Mouse (Mus musculus) right cerebral cortex, postnatal 14 days (tissue): Measurements from ENCODE around the gene Pdcd2.
"Not testable (repeated sequence)": the region's sequence is repeated elsewhere in the genome, so short reads cannot be mapped to it uniquely, and the experiment has no call there.

Experiments
- DNase-seq: peaks from one replicate; pipeline ENCODE4 v3.0.0; 2022

Gene Pdcd2

DNA sequence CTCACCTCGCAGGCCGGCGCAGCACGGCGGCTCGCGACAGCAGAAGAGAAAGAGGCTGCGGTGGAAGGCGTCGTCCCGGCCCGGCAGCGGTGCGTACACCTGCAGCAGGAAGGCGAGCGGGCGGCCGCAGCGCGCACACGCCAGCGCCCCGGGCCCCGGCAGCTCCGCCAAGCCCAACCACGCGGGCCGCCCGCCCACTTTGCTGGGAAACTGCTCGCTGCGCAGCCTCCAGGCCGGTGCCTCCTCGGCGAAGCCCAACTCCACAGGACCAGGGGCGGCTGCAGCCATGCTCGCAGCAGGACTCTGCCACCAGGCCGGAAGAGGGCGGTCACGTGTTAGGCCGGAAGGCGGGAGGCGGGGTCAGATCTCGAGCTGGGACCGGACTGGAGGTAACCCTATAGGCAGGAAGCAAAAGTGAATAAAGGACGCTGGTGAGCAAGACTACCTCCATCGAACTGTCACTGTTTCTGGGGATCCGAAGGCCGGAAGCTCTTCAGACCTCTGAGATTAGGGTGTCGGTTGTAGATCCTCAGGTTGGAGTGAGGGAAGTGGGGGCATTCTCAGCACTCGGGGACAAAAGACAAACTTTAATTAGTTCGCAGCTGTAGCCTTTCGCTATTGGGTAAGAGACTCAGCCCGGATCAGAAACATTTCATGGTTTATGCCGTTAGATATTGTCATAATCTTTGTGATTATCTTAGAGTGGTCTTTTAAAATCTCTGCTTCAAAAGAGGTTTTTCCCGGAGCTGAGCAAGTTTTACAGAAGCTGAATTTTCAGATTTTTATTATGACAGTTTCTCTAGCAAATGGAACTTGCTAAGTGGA lies at the start of gene Pdcd2:
Gene Pdcd2, minus strand, starts transcription at position 316 of the 825 bp plus-strand sequence.
- peak; percentile 86 for DNase-seq

DNA sequence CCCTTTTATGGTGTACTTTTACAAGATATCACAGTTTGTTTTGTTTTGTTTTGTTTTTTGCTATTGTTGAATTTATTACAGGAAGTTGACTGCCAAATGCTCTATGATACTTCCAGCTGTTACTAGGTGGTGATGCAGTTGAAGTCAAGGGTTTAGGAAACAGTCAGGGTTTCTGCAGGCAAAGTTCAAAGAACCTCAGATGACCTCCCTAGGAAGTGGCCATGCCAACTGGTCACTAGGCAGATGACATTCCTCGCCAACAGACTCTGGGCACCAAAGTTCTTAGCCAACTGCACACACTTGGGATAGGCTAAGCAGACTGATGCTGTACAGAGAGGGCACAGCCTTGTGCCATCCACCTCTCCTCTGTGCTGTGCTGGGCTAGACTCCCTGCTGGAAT lies 48.0 kb upstream of the Pdcd2 start:
- no peak for DNase-seq

DNA sequence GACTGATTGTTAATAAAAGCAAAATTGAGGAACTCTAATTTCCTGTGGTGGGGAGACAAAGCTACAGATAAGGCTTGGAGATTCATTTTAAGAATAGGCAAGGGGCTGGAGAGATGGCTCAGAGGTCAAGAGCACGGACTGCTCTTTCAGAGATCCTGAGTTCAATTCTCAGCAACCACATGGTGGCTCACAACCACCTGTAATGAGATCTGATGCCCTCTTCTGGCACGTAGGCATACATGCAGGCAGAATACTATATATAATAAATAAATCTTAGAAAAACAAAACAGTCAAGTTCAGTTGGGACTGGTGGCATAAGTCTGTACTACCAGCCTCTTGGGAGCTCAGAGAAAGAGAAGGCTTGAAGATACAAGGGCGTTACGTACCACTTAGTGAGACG lies 39.8 kb upstream of the Pdcd2 start:
- DNase-seq: no peak

DNA sequence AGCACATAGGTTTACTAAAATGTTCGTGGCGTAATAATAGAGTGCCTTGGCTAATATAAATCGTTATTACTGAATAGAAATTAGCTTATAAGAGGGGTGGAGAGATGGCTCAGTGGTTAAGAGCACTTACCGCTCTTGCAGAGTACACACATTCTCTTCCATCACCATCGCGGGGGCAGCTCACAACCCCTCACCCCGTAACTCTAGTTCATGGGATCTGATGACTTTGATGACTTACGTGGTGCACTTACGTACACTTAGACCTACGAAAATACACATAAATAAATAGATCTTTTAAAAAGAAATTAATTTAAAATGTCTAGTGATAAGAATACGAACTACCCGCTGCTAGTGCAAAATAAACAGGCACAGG lies 37.8 kb upstream of the Pdcd2 start:
- no peak for DNase-seq

DNA sequence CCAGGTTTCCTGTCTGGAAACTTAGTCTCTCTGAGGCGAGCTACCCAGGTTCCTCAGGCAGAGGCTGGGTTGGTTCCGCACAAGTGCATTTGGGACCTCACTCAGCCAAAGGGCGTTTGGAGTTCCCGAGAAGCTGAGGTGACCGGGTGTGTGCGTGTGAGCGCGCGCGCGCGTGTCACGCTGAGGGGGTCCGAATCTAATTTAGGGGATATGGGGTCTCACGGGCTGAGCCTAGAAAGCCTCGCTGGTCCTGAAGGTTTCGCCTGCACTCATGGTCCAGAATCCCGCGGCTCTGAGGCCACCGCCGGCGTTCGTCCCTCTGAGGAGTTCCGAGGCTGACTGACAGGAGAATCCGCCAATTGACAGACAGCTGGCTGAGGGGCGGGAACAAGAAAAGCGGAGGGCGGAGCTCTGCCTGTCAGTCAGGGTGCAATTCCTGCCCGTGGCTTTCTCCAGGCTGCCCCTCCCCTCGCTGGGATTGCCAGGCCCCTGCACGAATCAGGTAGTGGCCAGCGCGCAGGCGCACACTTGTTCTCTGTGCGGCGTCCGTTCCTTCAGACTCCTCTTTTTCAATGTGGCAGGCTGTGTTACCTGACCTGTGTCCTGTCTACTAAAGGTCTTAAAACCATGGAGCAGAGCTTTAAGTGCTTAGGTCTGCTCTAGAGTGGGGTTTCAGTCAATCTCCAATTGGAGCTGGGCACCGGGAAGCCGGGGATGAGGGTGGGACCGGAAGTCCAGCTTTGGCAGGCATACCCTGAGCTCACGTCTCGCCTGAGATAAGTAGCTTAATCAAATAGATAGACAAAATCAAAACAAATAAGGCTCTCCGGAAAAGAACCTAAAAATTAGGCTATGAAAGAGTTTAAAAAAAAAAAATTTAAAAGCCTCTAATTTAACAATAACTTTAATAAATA lies 37.2 kb upstream of the Pdcd2 start, which contains the start of gene Prdm9:
Gene Prdm9, minus strand, starts transcription at position 341 of the 914 bp plus-strand sequence.
- DNase-seq: peak; percentile 98

DNA sequence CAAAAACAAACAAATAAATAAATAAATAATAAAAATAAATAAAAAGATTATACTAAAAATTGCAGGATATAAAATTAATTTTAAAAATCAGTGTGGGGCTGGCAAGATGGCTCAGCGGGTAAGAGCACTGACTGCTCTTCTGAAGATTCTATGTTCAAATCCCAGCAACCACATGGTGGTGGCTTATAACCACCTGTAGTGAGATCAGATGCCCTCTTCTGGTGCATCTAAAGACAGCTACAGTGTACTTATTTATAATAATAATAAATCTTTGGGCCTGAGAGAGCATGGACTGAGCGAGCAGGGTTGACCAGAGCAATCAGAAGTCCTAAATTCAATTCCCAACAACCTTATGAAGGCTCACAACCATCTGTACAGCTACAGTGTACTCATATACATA lies 32.8 kb upstream of the Pdcd2 start:
- DNase-seq: no peak

DNA sequence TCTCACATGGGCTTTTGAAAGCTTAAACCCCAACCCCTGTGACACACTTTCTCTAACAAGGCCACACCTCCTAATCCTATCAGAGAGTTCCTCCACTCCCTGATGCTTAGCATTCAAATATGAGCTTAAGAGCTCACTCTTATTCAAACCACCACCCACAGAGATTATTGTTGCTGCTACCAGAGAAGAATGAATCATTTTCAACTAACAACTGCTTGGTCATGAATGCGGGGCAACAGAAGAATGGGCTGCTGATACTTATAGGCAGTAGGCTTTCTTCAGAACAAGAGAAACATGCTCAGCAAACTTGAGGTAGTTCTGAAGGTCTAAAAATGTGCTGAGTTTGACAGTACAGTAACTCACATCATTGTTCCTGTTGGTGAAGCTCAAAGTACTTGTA lies 22.6 kb upstream of the Pdcd2 start:
- DNase-seq: no peak

DNA sequence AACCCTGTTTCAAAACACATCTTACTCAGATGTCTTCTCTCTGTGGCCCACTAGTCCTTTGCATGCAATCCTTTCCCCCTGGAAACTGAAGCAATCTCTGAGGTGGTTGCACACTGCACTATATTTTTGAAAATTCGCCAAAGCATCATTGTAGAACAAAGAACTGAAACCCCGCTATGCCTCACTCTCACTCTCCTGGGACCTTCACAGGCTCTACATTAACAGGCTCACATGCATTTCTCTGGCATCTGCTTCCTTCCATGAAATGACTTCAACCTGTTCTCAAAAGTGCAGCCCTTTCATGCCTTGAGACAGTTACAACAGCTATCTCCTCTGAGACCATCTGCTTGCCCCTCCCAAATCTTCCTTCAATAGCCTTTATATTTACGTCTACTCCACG lies 19.3 kb upstream of the Pdcd2 start:
- no peak for DNase-seq

DNA sequence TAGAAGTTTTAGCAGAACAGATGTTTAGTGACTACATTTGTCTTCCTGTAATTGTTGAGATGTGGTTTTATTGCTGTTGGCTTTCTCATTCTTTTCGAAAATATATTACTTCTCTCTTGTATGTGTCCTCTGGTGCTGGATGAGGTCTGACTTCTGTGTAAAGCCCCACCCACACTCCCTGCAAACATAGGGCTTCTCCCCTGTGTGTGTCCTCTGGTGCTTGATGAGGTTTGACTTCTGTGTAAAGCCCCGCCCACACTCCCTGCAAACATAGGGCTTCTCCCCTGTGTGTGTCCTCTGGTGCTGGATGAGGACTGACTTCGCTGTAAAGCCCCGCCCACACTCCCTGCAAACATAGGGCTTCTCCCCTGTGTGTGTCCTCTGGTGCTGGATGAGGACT lies 16.8 kb upstream of the Pdcd2 start:
- not testable (repeated sequence) for DNase-seq

DNA sequence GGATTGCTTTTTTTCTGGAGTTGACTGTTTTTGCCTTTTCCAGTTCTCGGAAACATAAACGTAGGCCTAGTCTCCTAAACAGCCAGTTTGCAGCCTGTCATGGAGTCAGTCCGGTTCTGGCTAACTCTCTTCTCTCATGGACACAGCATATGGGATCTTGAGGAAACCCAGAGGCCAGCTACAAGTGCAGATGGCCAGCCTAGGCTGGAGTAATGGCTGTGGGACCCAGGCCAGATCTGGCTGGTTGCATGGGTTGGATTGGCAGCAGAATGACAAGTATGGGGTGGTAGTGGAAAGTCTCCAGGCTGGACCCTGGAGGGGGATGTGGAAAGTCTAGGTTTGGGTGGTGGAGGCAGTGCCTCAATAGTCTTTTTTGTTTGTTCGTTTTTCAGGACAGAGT lies 13.2 kb upstream of the Pdcd2 start:
- DNase-seq: no peak

DNA sequence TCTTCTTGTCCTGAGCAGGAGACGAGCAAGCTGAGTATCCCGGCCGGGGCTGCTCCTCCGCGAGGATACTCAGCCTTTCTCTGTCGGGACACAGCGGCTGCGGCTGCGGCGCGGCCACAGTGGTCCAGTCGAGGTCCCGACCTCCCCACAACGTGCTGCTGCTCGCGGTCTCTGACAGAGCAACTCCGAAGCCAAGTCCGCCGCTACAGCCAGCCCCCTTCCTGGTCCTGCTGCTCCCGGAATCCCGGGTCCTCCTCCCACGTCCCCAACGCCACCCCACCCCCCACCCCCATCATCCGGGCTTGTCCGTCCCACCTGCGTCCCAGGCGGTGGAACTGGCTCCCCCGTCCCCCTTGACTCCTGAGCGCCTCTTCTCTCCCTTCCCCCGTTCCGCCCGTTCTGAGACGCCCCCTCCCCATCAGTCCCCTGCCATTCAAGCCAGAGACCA lies 9.4 kb upstream of the Pdcd2 start:
- no peak for DNase-seq

DNA sequence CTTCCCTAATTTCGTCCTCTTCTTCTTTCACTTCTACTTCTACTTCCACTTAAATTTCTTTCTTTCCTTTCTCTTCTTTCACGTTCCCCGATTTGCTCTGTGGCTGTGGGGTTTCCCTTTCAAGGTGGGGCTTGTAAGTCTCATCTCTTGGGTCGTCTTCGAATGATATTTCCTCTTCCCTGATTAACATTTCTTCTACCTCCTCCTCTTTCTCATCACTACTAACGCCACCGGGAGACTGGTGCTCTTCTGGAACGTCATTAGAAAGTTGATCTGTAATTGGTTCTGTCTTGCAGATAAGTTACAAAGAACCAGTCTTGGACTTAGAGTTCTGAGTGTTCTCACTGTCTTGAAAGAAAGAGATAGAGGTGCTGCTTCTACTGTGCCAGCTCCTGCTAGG lies 8.8 kb upstream of the Pdcd2 start:
- DNase-seq: no peak

DNA sequence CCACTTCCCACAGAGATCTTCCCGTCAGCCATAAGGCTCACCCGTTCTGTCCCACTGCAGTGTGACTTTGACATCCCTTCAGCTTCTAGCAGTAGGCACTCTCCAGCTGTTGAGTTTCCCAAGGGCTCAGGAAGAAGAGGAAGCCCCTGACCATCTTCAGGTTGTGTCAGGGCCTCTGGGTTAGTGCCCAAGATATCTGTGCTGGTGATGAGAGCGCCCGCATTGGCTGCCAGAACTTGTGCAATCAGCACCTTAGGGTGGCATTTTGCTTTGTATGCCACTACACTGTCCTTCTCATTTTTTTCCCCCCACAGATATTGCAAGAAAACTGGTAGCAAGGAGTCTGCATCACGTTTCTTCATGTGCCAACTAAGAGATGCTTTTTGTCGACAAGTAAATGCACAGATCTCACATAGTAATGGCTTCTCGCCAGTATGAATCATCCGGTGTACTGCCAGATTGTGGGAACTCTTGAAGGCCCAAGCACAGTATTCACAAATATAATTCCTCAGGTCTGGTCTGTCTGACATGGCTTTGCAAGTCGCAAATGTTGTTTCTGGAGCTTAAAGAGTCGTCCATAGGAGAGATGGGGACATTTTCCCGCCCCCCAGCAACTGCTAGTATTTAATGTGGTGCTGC lies 8.2 kb upstream of the Pdcd2 start:
- DNase-seq: no peak

DNA sequence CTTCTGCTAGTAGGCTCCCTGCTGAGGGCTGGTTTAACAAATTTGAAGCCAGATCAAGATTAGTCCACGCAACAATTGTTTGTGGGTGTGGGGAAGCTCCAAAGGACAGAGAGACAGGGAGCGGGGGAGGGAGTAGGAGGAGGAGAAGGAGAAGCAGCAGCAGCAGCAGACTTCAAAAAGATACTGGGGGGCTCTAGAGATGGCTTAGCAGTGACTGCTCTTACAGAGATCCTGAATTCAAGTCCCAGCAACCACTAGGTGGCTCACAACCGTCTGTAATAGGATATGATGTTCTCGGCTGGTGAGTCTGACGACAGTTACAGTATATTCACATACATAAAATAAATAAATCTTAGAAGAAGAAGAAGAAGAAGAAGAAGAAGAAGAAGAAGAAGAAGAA lies 3.0 kb upstream of the Pdcd2 start:
- peak; percentile 48 for DNase-seq

DNA sequence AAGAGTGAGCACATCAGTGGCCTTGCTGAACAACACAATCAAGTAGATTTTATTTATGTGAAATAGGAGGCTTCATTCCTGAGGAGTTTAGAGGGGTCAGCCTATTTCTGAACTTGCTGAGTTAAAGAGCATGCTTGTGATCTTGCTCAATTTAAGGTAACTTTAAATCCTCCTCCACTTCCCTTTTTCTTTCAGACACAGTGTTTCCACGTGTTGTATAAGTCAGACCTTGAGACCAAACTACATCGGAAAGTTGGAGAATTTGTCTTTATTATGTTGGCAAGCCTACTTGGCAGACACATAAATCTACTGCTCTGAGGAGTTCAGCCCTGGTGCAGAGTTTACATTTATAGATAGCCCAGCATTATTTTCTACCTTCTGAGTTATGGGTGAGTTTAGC lies 1.8 kb upstream of the Pdcd2 start:
- DNase-seq: no peak

DNA sequence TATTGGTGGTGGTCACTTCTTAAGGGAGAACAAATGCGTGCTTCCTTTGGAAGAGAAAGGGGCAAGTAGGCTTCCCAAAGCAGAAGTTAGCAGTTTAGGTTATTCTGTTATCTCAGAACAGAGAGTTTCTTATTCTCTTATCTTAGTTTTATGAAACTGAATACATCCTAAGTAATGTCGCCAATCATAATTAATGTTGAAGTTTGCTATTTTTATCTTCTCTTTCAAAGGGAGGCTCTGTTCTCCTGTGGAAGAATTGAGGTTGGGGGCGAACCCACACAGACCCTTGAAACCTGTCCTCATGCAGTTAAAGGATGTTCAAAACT lies 673 bp upstream of the Pdcd2 start:
- no peak for DNase-seq

DNA sequence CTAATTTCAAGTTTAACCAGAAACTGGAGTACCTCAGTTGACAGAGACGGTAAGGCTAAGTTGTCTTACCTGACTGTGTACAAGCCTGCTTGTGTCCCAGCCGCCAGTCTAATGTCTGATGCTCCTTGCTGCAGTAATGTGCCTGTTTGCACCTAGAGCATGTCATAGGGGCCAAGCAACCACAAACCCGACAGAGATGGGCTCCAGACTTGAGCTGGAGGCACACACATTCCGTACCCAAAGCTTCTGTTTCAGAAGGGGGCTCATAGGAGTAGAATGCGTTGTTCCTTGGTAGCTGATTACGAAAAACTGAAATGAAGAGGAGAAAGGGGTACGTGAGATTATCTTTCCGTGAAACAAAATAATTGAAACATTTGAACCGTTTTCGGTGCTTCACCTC lies 797 bp downstream of the Pdcd2 start:
- no peak for DNase-seq

DNA sequence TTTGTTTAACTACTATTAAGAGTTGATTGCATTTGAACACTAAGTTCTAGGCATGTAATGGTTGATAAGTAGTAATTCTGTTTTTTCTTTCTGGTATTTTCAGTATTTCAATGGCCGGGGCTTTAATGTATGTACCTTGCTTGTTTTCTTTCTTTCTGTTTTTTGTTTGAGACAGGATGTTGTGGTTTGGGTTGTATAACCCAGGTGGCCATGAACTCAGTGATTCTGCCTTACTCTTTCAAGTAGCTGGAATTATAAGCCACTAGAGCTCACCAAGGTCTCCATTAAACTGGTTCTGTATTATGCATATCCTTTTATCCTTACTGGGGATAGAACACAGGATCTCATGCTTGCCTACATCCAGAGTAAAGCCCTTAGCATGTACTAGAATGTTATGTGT lies 8.3 kb downstream of the Pdcd2 start:
- DNase-seq: no peak

DNA sequence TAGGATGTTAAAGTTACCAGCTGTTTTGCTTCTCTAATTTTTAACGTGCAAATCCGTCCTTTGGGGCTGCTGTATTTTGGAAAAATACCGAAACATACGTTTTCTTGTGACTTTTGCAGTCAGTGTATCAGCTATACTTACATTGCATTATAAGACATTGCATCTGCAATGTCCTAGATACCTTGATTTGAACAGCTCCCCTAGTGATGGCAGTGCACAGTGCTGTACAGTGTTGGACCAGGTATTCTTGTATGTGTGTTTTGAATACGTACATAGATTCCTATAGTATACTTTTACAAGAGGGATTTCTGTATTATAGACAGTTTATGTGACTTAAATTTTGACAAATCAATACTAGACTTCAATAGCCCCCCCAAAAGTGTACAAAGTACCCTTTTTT lies 8.9 kb downstream of the Pdcd2 start:
- DNase-seq: no peak

DNA sequence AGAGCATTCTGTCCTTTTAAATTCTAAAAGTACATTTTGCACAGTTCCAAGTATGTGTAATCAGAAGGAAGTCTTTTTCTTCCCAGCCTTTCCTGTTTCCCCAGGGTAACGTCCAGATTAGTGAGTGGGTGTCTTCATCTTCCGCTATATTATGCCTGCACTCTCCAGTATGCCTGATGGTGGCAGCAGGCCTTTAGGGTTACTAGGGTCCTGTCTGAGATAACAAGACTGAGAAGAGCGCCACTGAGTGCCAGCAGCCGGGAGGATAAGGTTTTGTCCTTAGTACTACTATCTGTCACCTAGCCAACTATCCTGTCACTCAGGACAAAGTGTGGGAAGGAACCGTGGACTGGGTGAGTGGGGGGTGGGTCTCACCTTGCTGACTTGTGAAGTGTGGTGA lies 9.3 kb downstream of the Pdcd2 start:
- DNase-seq: no peak

DNA sequence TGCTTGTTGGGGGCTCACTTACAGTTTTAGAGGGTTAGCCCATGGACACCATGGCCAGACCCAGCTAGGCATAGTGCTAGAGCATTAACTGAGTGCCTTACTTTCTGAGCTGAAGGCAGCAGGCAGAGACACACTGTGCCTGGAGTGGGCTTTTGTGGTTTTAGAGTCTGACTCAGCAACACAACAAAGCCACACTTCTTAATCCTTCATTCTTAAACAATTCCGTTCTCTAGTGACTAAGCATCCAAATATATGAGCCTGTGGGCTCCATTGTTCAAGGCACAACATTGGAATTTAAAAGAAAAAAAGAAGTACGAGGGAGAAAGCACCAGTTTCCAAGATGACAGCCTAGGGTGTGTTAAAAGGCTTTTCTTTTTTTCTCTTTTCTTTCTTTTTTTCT lies 16.4 kb downstream of the Pdcd2 start:
- DNase-seq: no peak

DNA sequence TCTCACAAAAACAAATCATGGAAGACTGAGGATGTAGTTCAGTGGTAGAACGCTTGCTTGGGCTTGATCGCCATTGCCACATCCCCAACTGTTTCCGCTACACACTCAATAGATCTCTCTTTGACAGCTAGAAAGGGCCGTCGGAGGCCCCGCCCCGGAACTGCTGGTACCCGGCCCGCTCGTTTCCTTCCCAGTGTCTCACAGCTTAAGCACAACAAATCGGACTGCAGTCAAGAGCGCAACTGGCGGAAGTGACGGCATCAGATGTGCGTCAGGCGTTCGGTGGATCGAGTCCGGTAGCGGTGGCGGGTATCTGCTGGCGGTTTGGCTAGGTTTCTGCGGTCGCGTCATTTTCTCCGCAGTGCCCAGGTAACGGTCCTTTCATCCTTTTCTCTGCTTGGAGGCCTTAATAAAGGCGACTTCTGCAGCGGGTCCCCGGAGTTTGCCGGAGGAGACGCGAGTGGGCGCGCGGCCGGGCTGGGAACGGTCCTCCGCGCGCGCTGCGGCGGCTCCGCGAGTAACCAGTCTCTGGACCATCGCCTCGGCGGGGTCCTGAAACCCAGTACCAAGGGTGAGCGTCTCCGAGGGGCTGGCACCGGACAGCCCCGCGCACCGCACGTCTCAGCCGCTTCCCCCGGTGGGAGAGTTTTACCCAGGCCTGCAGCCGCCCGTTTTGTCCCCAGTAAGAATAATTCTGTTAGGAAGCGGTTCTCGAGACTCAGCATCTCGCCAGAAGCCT lies 27.3 kb downstream of the Pdcd2 start, which contains the start of the genes Psmb1 and Tbp:
Gene Psmb1, minus strand, starts transcription at position 96 of the 739 bp plus-strand sequence.
Gene Tbp, plus strand, starts transcription at position 233 of the 739 bp plus-strand sequence.
- DNase-seq: peak; percentile 96

DNA sequence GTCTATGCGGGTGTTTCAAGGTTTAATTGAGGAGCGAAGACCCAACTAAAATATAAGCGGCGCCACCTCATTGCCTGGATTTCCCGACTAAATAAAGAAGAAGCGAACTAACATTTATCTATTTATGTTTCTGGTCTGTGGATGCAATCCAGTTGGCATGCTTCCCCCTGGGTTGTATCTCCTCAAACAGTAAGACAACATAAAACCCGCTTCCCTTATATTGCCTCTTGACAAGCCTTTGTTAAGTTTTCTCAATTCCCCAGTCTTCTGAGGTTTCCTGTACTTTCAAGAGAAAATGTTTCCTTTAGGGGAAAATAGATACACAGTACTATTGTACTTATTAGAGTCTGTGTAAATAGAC lies 28.4 kb downstream of the Pdcd2 start:
- DNase-seq: no peak
